8 mouse cellular contexts compared by ENCODE assay signal in genomic region chr15:85734148-85734547, GRCm38 (mm10). TPM values are rescaled to one million over a fixed set of nuclear protein-coding genes. Genes with fewer than 3 reads are reported as not detected.
DNase-seq lines count a peak whose midpoint lies in the region; ATAC-seq lines count a peak whose summit lies in the region.

No protein-coding gene starts in this region.

- peaks cover 78% of the 10 kb centered on the region for H3K27me3 ChIP-seq in forebrain, embryonic 12.5 days
- H3K27me3 ChIP-seq in forebrain, embryonic 11.5 days (ENCODE audit: control insufficient read depth, insufficient read depth, low read length) = peaks cover 53% of the 10 kb centered on the region
- peaks cover 68% of the 10 kb centered on the region for H3K27me3 ChIP-seq in kidney, embryonic 15.5 days
- peaks cover 43% of the 10 kb centered on the region for H3K27me3 ChIP-seq in forebrain, embryonic 14.5 days (replicated peaks; ENCODE audit: control insufficient read depth, insufficient read depth, low read length)
- H3K27me3 ChIP-seq in liver, embryonic 15.5 days = peaks cover 58% of the 10 kb centered on the region

- no peak for DNase-seq in forebrain, embryonic 11.5 days (ENCODE audit: low spot score)
- DNase-seq in kidney, postnatal 25 days = no peak
- no peak for DNase-seq in forebrain, embryonic 14.5 days (ENCODE audit: low spot score)
- DNase-seq in left cerebral cortex, adult 9 months (ENCODE audit: low spot score in 2 of 2) = no peak
- no peak for DNase-seq in adrenal gland, adult 18-20 months (ENCODE audit: low spot score in 2 of 2)

- no peaks in the 10 kb centered on the region for H3K9me3 ChIP-seq in forebrain, embryonic 12.5 days
- no peaks in the 10 kb centered on the region for H3K9me3 ChIP-seq in forebrain, embryonic 11.5 days (ENCODE audit: control insufficient read depth, low read length)
- no peaks in the 10 kb centered on the region for H3K9me3 ChIP-seq in kidney, embryonic 15.5 days (replicated peaks)
- no peaks in the 10 kb centered on the region for H3K9me3 ChIP-seq in forebrain, embryonic 14.5 days (replicated peaks; ENCODE audit: control insufficient read depth, low read length)
- no peaks in the 10 kb centered on the region for H3K9me3 ChIP-seq in liver, embryonic 15.5 days (replicated peaks)

- H3K27ac ChIP-seq in forebrain, embryonic 12.5 days = no peak overlapping the region
- H3K27ac ChIP-seq in forebrain, embryonic 11.5 days (ENCODE audit: low read depth, low read length) = no peak overlapping the region
- H3K27ac ChIP-seq in kidney, embryonic 15.5 days = no peak overlapping the region
- no peak overlapping the region for H3K27ac ChIP-seq in forebrain, embryonic 14.5 days (ENCODE audit: low read depth, low read length)
- peak overlapping the region; percentile 72 for H3K27ac ChIP-seq in liver, embryonic 15.5 days (replicated peaks)

- H3K4me3 ChIP-seq in forebrain, embryonic 12.5 days (replicated peaks) = peak overlapping the region; percentile 68; the same call in 1 of the 2 replicates
- no peak overlapping the region for H3K4me3 ChIP-seq in forebrain, embryonic 11.5 days (ENCODE audit: low read depth, low read length)
- peak overlapping the region; percentile 85 for H3K4me3 ChIP-seq in kidney, embryonic 15.5 days (replicated peaks)
- H3K4me3 ChIP-seq in forebrain, embryonic 14.5 days (ENCODE audit: low read depth, low read length) = no peak overlapping the region
- no peak overlapping the region for H3K4me3 ChIP-seq in liver, embryonic 15.5 days (replicated peaks)

- H3K4me1 ChIP-seq in forebrain, embryonic 12.5 days = peaks cover 15% of the 10 kb centered on the region
- peaks cover 2% of the 10 kb centered on the region; the same call in 1 of the 2 replicates for H3K4me1 ChIP-seq in forebrain, embryonic 11.5 days (replicated peaks; ENCODE audit: control insufficient read depth, insufficient read depth, low read length)
- peaks cover 19% of the 10 kb centered on the region for H3K4me1 ChIP-seq in kidney, embryonic 15.5 days
- peaks cover 4% of the 10 kb centered on the region for H3K4me1 ChIP-seq in forebrain, embryonic 14.5 days (ENCODE audit: control insufficient read depth, insufficient read depth, low read length)
- peaks cover 28% of the 10 kb centered on the region for H3K4me1 ChIP-seq in liver, embryonic 15.5 days (replicated peaks)

- no peak for ATAC-seq in forebrain, embryonic 12.5 days (ENCODE audit: low FRiP score)
- ATAC-seq in forebrain, embryonic 11.5 days (replicated peaks; ENCODE audit: low FRiP score) = no peak
- no peak for ATAC-seq in kidney, embryonic 15.5 days (replicated peaks; ENCODE audit: low FRiP score)
- ATAC-seq in forebrain, embryonic 14.5 days = no peak
- ATAC-seq in liver, embryonic 15.5 days (ENCODE audit: insufficient read depth) = no peak

- no peaks in the 10 kb centered on the region for H3K36me3 ChIP-seq in forebrain, embryonic 12.5 days (replicated peaks)
- no peaks in the 10 kb centered on the region for H3K36me3 ChIP-seq in forebrain, embryonic 11.5 days (ENCODE audit: control insufficient read depth, insufficient read depth, low read length)
- H3K36me3 ChIP-seq in kidney, embryonic 15.5 days = no peaks in the 10 kb centered on the region
- no peaks in the 10 kb centered on the region for H3K36me3 ChIP-seq in forebrain, embryonic 14.5 days (ENCODE audit: control insufficient read depth, insufficient read depth, low read length)
- no peaks in the 10 kb centered on the region for H3K36me3 ChIP-seq in liver, embryonic 15.5 days (replicated peaks)

- 42% methylated on average over 8 of the region's 8 CpGs for WGBS in forebrain, embryonic 12.5 days
- WGBS in forebrain, embryonic 11.5 days = 47% methylated on average over 8 of the region's 8 CpGs
- 44% methylated on average over 8 of the region's 8 CpGs for WGBS in kidney, embryonic 15.5 days
- 40% methylated on average over 8 of the region's 8 CpGs for WGBS in forebrain, embryonic 14.5 days
- 32% methylated on average over 8 of the region's 8 CpGs for WGBS in liver, embryonic 15.5 days (ENCODE audit: insufficient replicate concordance)

- H3K9ac ChIP-seq in forebrain, embryonic 12.5 days = no peak overlapping the region
- no peak overlapping the region for H3K9ac ChIP-seq in forebrain, embryonic 11.5 days (ENCODE audit: low read length)
- no peak overlapping the region for H3K9ac ChIP-seq in kidney, embryonic 15.5 days
- no peak overlapping the region for H3K9ac ChIP-seq in forebrain, embryonic 14.5 days (ENCODE audit: low read length)
- H3K9ac ChIP-seq in liver, embryonic 15.5 days = no peak overlapping the region

- peak overlapping the region; percentile 92; the same call in 1 of the 2 replicates for H3K4me2 ChIP-seq in forebrain, embryonic 12.5 days
- no peak overlapping the region for H3K4me2 ChIP-seq in forebrain, embryonic 11.5 days (ENCODE audit: low read depth, low read length, severe bottlenecking)
- peak overlapping the region; percentile 96 for H3K4me2 ChIP-seq in kidney, embryonic 15.5 days
- peak overlapping the region; percentile 80; the same call in 1 of the 2 replicates for H3K4me2 ChIP-seq in forebrain, embryonic 14.5 days (ENCODE audit: low read length)
- H3K4me2 ChIP-seq in liver, embryonic 15.5 days = peak overlapping the region; percentile 69; the same call in 1 of the 2 replicates

RNA-seq across cellular contexts. Expression of gene Ppara, which starts 0.6 kb away (rescaled TPM):
- polyA plus RNA-seq in forebrain, embryonic 12.5 days (2016; fragmentation: Nextera tagmentation; extraction: Ambion mirVana) = 0.53 and 0.74 TPM in 2 replicates
- polyA plus RNA-seq in forebrain, embryonic 11.5 days (2014; fragmentation: Nextera tagmentation; extraction: Ambion mirVana) = 0.31 and 0.51 TPM in 2 replicates
- 3.9 and 5.0 TPM in 2 replicates for polyA plus RNA-seq in kidney, embryonic 15.5 days (2015; fragmentation: Nextera tagmentation; extraction: Ambion mirVana)
- polyA plus RNA-seq in forebrain, embryonic 14.5 days (2014; fragmentation: Nextera tagmentation; extraction: Ambion mirVana) = 0.67 and 0.73 TPM in 2 replicates
- 23.7 and 31.9 TPM in 2 replicates for polyA plus RNA-seq in liver, embryonic 15.5 days (2015; fragmentation: Nextera tagmentation; extraction: Ambion mirVana)
- total RNA-seq in adrenal gland, adult 18-20 months (2021) = 100 to 1,000 TPM in 1 of 2 experiments, 10 to 100 TPM in 1; 30.9 to 107 TPM

Comparison
In these comparisons a context has a peak if more than half of its experiments do, and no peak if none do; other contexts are left out.
1. H3K4me3 ChIP-seq: peak in forebrain, embryonic 12.5 days (single experiment) and kidney, embryonic 15.5 days (single experiment); none in forebrain, embryonic 11.5 days (single experiment), forebrain, embryonic 14.5 days (single experiment) and liver, embryonic 15.5 days (single experiment).